Mouse (Mus musculus) A20 (cell line): ENCODE measurements around the gene Map3k3.
A peak's percentile ranks its signal among the peaks of the same experiment; 100 is the strongest.
"Not testable (repeated sequence)": the region's sequence is repeated elsewhere in the genome, so short reads cannot be mapped to it uniquely, and the experiment has no call there.

Source experiments
- DNase-seq: peaks from one replicate; pipeline ENCODE4 v3.0.0-alpha.2; 2011; ENCODE audit warnings: low read depth, low spot score

Map3k3 gene

DNA sequence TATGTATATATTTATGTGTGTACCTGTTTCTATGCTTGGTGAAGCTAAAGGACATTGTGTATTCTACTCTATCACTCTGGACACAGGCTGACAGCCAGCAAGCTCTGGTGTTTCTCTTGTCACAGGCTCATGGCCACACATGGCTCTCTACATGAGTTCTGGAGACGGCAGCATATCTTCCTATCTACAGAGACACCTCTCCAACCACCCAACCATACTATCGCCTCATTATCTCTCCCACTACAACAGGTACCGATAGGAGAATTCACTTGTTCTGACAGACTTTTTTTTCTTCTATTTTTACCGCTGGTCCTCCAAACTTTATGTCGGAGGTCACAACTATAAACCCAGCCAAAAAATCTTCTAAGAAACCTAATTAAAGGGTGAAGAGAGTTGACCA, 107.8 kb downstream of the Map3k3 start:
- no peak for DNase-seq

DNA sequence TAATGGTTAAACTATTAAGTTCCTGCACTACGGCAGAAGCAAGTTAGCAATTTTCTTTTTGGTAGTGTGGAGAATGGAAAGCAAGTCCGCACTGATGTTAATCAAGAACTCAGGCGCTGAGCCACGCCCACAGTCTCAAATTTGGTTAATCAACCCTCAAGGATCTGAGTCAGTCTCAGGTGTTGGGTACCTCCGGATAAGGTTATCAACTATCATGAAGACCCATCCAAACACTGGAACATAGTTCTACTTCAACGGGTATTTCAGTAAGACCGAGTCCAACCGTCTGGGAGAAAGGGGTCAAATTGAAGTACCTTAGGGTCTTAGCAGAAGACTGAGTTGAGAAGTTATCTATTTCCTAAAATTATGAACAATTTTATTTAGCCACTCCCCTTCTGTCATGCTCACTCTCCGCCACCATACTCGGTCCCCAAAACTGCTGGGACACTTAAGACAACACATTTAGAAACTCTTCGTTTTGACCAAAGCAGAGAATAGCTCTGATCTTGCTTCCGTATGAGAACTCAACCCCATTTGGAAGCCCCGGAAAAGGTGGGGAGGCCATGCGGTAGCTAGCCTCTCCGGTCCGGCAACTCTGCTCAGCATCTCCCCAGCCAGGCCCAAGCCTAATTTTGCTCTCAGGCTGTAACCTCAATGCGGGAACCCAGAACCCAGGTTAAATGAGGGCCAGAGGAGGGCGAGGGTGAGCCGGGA, 108.4 kb downstream of the Map3k3 start:
- peak; percentile 85 for DNase-seq

DNA sequence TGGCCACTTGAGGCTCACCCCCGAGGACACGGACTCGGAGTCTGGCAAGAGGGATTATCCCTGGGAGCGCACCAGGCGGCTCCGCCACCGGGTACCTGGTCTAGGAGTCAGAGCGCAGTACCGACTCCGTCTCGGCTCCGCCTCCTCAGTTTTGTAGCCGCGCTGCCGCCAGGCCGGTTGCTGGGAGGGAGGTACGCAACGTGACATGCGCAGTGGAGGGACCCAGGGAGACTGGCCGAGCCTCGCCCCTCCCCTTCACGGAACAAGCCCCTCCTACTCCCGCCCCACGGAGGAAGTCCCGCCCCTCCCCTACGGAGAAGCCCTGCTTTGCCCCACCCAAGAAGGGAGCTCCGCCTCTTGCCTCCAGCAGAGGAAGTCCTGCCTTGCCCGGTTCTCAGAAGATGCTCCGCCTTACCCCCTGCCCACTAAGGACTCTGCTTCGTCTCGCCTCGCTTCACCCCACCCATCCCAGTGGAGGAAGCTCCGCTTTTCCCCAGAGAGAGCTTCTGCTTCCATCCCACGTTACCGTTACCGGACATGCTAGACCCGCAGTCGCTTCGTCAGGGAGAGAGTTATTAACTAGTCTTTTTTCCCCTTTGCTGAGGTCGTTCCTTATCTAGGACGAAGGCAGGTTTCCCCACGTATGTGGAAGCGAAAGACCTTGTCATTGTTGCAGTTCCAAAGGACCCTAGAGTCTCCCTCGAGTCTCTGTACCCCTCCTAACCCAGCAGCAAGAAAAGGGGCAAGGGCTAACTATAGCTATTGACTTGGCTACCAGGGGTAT, 109.2 kb downstream of the Map3k3 start:
- peak; percentile 99 for DNase-seq

GRCm38 (mm10) chr11:106194155-106194541, 109.7 kb downstream of the Map3k3 start:
- DNase-seq: no peak

DNA sequence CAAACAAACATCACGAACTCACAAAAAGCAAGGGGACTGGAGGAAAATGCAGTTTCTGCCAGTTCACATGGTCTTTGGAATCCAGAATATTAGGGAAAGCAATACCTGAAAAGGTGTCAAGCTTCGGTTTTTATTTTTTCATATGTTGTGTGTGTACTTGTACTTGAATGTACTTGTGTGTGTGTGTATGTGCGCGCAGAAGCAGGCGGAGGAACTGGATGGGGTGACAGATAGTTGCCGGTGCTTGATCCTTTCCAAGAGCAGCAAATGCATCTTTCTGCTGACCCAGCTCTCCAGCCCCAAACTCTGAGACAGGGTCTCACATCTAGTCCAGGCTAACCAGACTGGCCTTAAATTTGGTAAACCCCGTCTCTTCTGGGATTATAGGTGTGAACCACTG, 110.5 kb downstream of the Map3k3 start:
- DNase-seq: no peak

DNA sequence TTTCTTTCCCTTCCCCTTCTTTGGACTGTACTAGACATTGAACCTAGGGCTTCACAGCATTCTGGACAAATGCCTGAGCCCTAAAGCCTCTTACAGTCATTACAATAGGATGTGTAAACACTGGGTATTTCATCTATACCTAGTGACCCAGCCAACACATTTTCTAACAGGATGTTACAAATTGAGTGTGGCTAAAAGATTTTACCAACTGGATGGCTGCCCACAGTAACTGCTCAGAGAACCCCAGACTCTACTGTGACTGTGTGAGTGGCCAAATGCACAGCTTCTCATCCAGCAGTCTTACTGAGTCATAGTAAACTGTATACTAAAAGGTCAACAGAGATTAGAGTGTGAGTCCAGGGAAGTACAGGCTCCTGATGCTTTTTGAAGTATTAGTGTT, 110.9 kb downstream of the Map3k3 start:
- peak; percentile 5 for DNase-seq

DNA sequence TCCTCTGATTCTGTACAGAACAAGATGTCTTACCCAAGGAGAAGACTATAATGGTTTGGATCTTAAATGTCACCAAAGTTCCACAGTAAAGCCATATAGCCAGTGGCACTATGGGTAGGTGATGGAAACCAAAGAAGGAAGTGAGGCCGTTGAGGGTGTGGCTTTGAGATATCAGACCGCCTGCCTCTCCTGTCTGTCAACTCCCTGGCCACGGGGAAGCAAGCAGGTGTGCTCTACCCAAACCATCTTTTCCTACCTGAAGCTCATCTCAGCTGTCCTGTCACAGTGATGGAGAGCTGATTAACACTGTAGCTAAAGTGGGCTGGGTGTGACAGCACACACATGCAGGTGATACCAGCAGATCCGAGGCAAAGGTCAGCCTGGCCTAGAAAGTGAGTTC, 113.9 kb downstream of the Map3k3 start:
- peak; percentile 12 for DNase-seq

DNA sequence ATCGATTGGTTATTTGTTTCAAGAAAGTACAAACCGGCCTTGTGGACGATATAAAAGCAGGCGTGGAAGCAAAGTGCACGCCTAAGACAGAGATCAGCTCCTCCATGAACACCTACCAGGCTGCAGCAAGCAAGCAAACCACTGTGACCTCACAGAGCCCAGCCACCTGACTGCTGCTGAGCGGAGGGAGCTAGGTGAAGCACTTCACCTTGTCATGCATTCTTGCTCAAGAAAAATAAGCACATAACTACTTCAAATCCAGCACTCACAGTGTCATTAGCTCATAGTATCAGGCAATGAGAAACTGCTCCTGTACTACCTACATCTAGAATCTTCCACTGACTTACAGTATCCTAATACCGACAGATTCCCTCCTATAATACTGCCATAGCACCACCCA, 115.6 kb downstream of the Map3k3 start:
- not testable (repeated sequence) for DNase-seq

- no peak for DNase-seq
Measured at GRCm38 (mm10) chr11:106200756-106201155, 116.3 kb downstream of the Map3k3 start.

DNA sequence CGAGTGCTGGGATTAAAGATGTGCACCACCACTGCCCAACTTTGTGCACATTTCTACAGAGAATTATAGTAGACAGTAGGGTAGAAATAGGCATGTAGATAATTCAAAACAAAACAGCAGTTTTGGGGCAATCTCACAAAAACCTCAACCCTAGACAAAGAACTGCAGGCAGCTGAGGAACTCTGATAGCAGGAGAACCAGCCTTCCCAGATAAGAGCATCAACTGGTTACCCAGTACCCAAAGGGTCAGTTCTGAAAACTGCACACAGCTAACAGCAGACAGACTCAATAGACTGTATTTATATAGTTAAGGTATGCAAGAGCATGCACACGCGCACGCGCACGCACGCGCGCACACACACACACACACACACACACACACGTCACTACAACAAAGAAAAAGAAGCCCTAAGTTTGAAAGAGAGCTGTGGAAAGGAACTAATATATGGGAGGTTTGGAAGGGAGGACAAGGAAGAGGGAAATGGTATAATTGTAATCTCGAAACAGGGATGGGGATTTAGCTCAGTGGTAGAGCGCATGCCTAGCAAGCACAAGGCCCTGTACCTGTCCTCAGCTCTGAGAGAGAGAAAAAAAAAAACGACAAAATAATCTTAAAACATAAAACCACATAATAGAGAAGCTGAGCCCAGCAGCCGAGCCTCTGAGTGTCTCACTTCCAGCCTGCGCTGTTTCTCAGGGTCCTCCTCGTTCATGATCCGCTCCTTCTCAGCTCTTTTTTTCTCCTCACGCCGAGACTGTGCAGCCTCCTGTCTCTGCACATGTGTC, 117.1 kb downstream of the Map3k3 start:
- DNase-seq: no peak

DNA sequence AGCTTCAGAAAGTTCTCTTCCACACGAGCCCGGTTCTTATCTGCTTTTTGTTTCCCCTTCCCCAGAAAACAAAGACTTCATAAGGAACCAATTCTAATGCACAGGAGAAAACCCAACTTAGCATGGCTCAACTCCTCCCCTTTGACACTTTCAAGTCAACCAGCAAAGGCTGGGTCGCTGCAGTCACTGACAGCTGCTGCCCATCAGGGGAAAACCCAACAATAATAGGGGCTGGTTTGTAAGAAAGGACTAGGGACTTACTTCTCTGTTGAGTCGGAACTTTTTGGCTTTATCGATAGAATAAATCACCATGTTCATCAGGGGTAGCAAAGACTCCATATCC, 117.7 kb downstream of the Map3k3 start, which contains the start of gene Strada:
Gene Strada, minus strand, starts transcription at position 46 of the 343 bp plus-strand sequence.
- DNase-seq: peak; percentile 59
